Mouse (Mus musculus) olfactory bulb, adult 2 months (tissue): ENCODE results near the gene Lrfn1. TPM values are rescaled to one million over a fixed set of nuclear protein-coding genes. Genes with fewer than 3 reads are reported as not detected.
"Not testable (repeated sequence)": the region's sequence is repeated elsewhere in the genome, so short reads cannot be mapped to it uniquely, and the experiment has no call there.

ENCODE experiments used
- H3K27ac ChIP-seq: fragments of 200-500 bp; 2 replicates; pipeline ENCODE4 v1.5.1; 2012; ENCODE audit warnings: low read depth, low read length; ENCODE audit not compliant: insufficient read depth
- H3K4me1 ChIP-seq: fragments of 200-500 bp; 2 replicates; pipeline ENCODE4 v1.6.1; 2012; ENCODE audit warnings: low read length; ENCODE audit not compliant: control insufficient read depth, insufficient read depth
- H3K4me3 ChIP-seq: fragments of 200-500 bp; 2 replicates; pipeline ENCODE4 v1.5.1; 2012; ENCODE audit warnings: mild to moderate bottlenecking, low read depth, low read length, moderate library complexity; ENCODE audit not compliant: insufficient read depth
- CTCF ChIP-seq: fragments of 200-500 bp; IDR thresholded peaks from 2 replicates; pipeline ENCODE4 v1.5.1; 2012; ENCODE audit warnings: low read depth, mild to moderate bottlenecking, low read length, moderate library complexity; ENCODE audit not compliant: insufficient read depth
- POLR2A ChIP-seq: fragments of 200-500 bp; IDR thresholded peaks from 2 replicates; pipeline ENCODE4 v1.6.1; 2012; ENCODE audit warnings: mild to moderate bottlenecking, low read depth, low read length, moderate library complexity; ENCODE audit not compliant: insufficient read depth
- WGBS: fragments of 180-500 bp; shearing (Covaris S2); methylation state at CpG from one replicate; pipeline ENCODE4 v1.1.7; 2018; 5-methylcytosine and 5-hydroxymethylcytosine counted together
- polyA plus RNA-seq: library from polyadenylated mRNA; stranded (reverse); fragments of >200 nt; gene quantifications from 2 replicates; pipeline ENCODE4 v1.2.4, GENCODE M21; 2012; ENCODE audit warnings: low replicate concordance; ENCODE audit not compliant: missing spikeins, insufficient read depth, insufficient read length

The Lrfn1 gene
- polyA plus RNA-seq, 1 experiment = not detected

DNA sequence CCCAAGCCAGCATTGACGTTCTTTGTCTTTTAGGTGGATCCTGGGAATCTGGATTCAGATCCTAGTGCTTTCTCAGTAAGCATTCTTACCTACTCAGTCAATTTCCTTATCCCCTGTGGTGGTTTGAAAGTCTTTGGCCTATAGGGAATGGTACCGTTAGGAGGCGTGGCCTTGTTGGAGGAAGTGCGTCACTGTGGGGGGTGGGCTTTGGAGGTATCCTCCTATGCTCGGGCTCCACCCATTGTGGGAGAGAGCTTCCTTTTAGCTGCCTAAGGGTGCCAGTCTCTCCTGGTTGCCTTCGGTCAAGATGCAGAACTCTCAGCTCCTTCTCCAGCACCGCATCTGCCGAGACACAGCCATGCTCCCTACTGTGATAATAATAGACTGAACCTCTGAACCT lies 40.5 kb downstream of the Lrfn1 start:
- 85% methylated on average over 8 of the region's 8 CpGs for WGBS
- no peak for TF ChIP-seq POLR2A
- no peak for TF ChIP-seq CTCF
- Histone ChIP-seq H3K4me1 (peaks cover 14% of the 10 kb centered on the region), H3K27ac (no peak overlapping the region), H3K4me3 (no peak overlapping the region)

DNA sequence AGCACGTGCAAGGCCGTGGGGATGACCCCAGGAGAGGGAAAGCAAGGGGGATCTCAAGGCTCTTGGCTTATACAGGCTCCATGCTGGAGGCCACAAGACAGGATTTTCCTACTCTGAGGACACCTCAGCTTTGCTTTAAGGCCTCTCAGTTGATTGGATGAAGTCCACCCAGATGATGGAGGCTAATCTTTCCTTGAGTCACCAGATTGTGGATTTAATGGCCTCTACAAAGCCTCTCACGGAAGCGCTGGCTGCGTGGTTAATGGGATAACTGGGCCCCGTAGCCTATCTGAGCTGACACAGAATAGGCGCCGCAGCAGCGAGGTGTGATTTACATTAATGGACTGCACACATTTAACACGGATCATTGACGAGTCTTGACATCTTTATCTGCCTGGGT lies 43.6 kb downstream of the Lrfn1 start:
- no peak overlapping the region for H3K27ac ChIP-seq
- H3K4me1 ChIP-seq = peaks cover 5% of the 10 kb centered on the region; the same call in 1 of the 2 replicates
- 85% methylated on average over 11 of the region's 11 CpGs for WGBS
- H3K4me3 ChIP-seq = no peak overlapping the region
- TF ChIP-seq CTCF = no peak
- TF ChIP-seq POLR2A = no peak

DNA sequence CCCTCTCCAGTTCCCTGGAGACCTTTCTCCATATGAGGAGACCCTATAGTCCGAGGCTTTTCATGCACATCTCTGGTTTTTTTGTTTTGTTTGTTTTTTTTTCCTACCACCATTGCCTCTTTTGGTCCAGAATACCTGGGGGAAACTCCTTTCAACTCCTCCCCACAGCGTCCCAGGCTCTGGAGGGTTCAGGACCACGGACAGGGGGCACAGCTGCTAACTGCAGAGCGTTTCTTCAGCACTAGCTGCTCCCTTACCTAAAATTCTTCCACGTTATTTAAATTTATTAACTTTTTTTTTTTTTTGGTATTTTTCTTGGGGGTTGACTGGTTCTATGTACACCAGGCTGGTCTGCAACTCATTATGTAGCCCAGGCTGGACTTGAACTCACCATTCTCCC lies 53.8 kb downstream of the Lrfn1 start:
- WGBS = 28% methylated on average over 5 of the region's 5 CpGs
- TF ChIP-seq CTCF (no peak), POLR2A (no peak)
- Histone ChIP-seq H3K27ac (no peak overlapping the region), H3K4me3 (no peak overlapping the region), H3K4me1 (peaks cover 4% of the 10 kb centered on the region; the same call in 1 of the 2 replicates)

DNA sequence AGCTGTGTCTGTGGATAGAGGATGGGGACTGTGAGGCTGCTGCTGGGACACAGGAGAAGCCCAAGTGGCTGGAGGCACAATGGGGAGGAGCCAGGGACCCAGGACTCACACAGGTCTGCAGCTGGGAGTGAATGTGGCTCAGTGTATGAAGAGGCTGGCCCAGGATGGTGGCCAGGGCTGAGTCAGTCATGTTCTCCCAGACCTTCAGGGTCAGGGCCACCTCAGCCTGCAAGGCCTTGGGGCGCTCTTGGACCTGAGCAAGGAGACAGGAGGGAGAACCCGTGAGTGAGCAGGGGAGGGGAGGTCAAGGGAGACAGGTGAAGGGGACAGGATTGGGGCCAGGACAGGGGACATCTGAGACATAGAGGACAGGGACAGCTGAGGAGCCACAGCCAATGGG lies 57.3 kb downstream of the Lrfn1 start:
- 88% methylated on average over 2 of the region's 2 CpGs for WGBS
- H3K4me1 ChIP-seq, H3K4me3 ChIP-seq, H3K27ac ChIP-seq: not testable (repeated sequence)

DNA sequence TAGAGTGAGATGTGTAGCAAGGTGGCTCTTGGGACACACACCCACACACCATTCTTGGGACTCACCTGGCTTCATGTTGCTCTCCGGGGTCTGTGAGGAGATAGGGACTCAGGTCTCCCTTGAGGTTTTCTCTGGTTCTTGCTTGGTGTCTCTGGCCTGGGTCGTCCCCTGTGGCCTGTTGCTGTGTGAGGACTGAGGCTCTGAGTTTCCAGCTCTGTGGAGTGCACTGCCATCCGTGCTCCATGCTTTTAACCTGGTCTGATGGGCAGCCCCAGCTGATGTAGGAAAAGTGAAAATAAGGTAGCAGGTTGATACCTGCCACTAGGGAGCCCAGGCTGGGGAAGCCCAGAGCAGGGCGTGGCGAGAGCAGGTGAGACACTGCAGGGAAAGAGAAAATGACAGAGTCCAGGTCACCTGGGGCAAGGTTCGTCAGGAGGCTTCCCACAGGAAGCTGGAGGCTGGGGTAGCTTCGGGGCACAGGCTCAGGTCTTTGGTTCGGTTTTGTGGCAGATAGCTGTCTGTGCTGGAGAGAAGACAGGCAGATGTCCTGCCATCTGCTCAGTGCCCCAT lies 58.7 kb downstream of the Lrfn1 start, which contains the start of gene Ifnl2:
TSS of gene Ifnl2 (minus strand) at position 51 of the 570 bp plus-strand sequence.
- not testable (repeated sequence) for H3K4me3 ChIP-seq, H3K4me1 ChIP-seq, H3K27ac ChIP-seq
- WGBS = 79% methylated on average over 8 of the region's 8 CpGs

DNA sequence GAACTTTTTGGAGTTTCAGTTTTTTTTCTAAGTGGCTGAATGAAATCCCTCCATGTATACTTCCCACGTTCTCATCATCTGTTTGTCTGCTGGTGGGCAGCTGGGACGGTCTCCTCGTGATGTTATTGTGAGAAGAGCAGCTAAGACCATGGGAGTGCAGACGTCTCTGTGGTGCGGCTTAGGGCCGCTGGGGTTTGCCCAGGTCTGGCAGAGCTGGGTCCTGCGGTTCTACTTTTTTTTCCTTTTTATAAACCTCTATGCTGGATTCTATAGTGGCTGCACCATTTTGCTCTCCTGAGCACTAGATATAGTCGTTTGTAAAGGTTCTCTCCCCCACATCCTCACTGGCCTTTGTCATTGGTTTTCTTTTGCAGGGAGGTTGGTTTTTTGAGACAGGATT lies 59.7 kb downstream of the Lrfn1 start:
- Histone ChIP-seq H3K27ac (no peak overlapping the region), H3K4me1 (peaks cover 11% of the 10 kb centered on the region), H3K4me3 (no peak overlapping the region)
- WGBS = 76% methylated on average over 8 of the region's 8 CpGs
- no peak for TF ChIP-seq POLR2A
- no peak for TF ChIP-seq CTCF

Other genes starting within 250 kb of the Lrfn1 start
- gene Eid2, start 184.1 kb upstream of the Lrfn1 start, polyA plus RNA-seq = not detected in 2 replicates
- gene Eid2b, start 174.2 kb upstream of the Lrfn1 start, polyA plus RNA-seq = not detected in 2 replicates
- gene Selenov, start 160.8 kb upstream of the Lrfn1 start, polyA plus RNA-seq = not detected in 2 replicates
- gene Dll3, start 149.7 kb upstream of the Lrfn1 start, polyA plus RNA-seq = not detected in 2 replicates
- not detected in 2 replicates for gene Timm50, start 139.9 kb upstream of the Lrfn1 start, polyA plus RNA-seq
- not detected in 2 replicates for gene Supt5, start 113.2 kb upstream of the Lrfn1 start, polyA plus RNA-seq
- 767 TPM in 1 of 2 replicates, not detected in the other for gene Rps16, start 101.3 kb upstream of the Lrfn1 start, polyA plus RNA-seq
- gene Plekhg2, start 79.4 kb upstream of the Lrfn1 start, polyA plus RNA-seq = not detected in 2 replicates
- not detected in 2 replicates for gene Zfp36, start 71.7 kb upstream of the Lrfn1 start, polyA plus RNA-seq
- not detected in 2 replicates for gene Med29, start 59.3 kb upstream of the Lrfn1 start, polyA plus RNA-seq
- 1,326 TPM in 1 of 2 replicates, not detected in the other for gene Paf1, start 59.0 kb upstream of the Lrfn1 start, polyA plus RNA-seq
- gene Gmfg, start 14.5 kb upstream of the Lrfn1 start, polyA plus RNA-seq = not detected in 2 replicates
- not detected in 2 replicates for gene Ifnl2, start 58.5 kb downstream of the Lrfn1 start, polyA plus RNA-seq
- gene Ifnl3, start 70.9 kb downstream of the Lrfn1 start, polyA plus RNA-seq = not detected in 2 replicates
- not detected in 2 replicates for gene Sycn, start 88.9 kb downstream of the Lrfn1 start, polyA plus RNA-seq
- not detected in 2 replicates for gene Nccrp1, start 95.3 kb downstream of the Lrfn1 start, polyA plus RNA-seq
- not detected in 2 replicates for gene Samd4b, start 146.2 kb downstream of the Lrfn1 start, polyA plus RNA-seq
- not detected in 2 replicates for gene Pak4, start 146.2 kb downstream of the Lrfn1 start, polyA plus RNA-seq
- gene Acp7, start 179.4 kb downstream of the Lrfn1 start, polyA plus RNA-seq = not detected in 2 replicates
- gene Fbxo27, start 240.9 kb downstream of the Lrfn1 start, polyA plus RNA-seq = not detected in 2 replicates